Mouse (Mus musculus) embryonic fibroblast, embryonic 13.5 days (primary cell): ENCODE measurements around the gene Adra2a. TPM values are rescaled to one million over a fixed set of nuclear protein-coding genes. Genes with fewer than 3 reads are reported as not detected.

ENCODE experiments used
- H3K27ac ChIP-seq: 2 replicates; pipeline ENCODE4 v1.5.1; 2012; ENCODE audit warnings: low read length, control low read depth, inconsistent platforms; ENCODE audit not compliant: insufficient read depth
- H3K4me1 ChIP-seq: 2 replicates; pipeline ENCODE4 v1.6.1; 2011; ENCODE audit warnings: low read length; ENCODE audit not compliant: control insufficient read depth, insufficient read depth
- H3K4me3 ChIP-seq: 2 replicates; pipeline ENCODE4 v1.5.1; 2011; ENCODE audit warnings: mild to moderate bottlenecking, control low read depth, low read length; ENCODE audit not compliant: insufficient read depth
- CTCF ChIP-seq: IDR thresholded peaks from 2 replicates; pipeline ENCODE4 v1.5.1; 2011; ENCODE audit warnings: mild to moderate bottlenecking, control low read depth, low read length, moderate library complexity, borderline replicate concordance; ENCODE audit not compliant: insufficient read depth
- POLR2A ChIP-seq: IDR thresholded peaks from 2 replicates; pipeline ENCODE4 v1.6.1; 2011; ENCODE audit warnings: low read depth, mild to moderate bottlenecking, control low read depth, low read length, moderate library complexity
- polyA plus RNA-seq: library from polyadenylated mRNA; stranded (reverse); fragments of >200 nt; gene quantifications from 2 replicates; pipeline ENCODE4 v1.2.4, GENCODE M21; 2011; ENCODE audit warnings: low read depth; ENCODE audit not compliant: missing spikeins, insufficient read length

Gene Adra2a
- polyA plus RNA-seq, 1 experiment: 5.5 TPM

- Histone ChIP-seq H3K27ac (no peak overlapping the region), H3K4me1 (no peaks in the 10 kb centered on the region), H3K4me3 (no peak overlapping the region)
- TF ChIP-seq CTCF: no peak
- TF ChIP-seq POLR2A: no peak
These were observed 32.7 kb downstream of the Adra2a start for GRCm38 (mm10) chr19:54076362-54077349.

- TF ChIP-seq POLR2A (no peak), CTCF (no peak)
- H3K4me1 ChIP-seq: no peaks in the 10 kb centered on the region
- H3K27ac ChIP-seq: no peak overlapping the region
- no peak overlapping the region for H3K4me3 ChIP-seq
These were observed 37.4 kb downstream of the Adra2a start for GRCm38 (mm10) chr19:54081303-54081702.

GRCm38 (mm10) chr19:54081716-54082165 lies 37.8 kb downstream of the Adra2a start:
- H3K27ac ChIP-seq: no peak overlapping the region
- TF ChIP-seq CTCF: no peak
- TF ChIP-seq POLR2A: no peak
- no peaks in the 10 kb centered on the region for H3K4me1 ChIP-seq
- H3K4me3 ChIP-seq: no peak overlapping the region

GRCm38 (mm10) chr19:54087319-54087718 lies 43.4 kb downstream of the Adra2a start:
- Histone ChIP-seq H3K27ac (no peak overlapping the region), H3K4me1 (no peaks in the 10 kb centered on the region), H3K4me3 (no peak overlapping the region)
- no peak for TF ChIP-seq CTCF
- TF ChIP-seq POLR2A: no peak

GRCm38 (mm10) chr19:54093599-54093998 lies 49.6 kb downstream of the Adra2a start:
- Histone ChIP-seq H3K4me1 (no peaks in the 10 kb centered on the region), H3K4me3 (no peak overlapping the region), H3K27ac (no peak overlapping the region)
- TF ChIP-seq POLR2A: no peak
- TF ChIP-seq CTCF: no peak

- Histone ChIP-seq H3K4me3 (no peak overlapping the region), H3K27ac (no peak overlapping the region), H3K4me1 (no peaks in the 10 kb centered on the region)
- TF ChIP-seq CTCF (no peak), POLR2A (no peak)
These were observed 51.8 kb downstream of the Adra2a start for GRCm38 (mm10) chr19:54095716-54096115.

GRCm38 (mm10) chr19:54098367-54098766 lies 54.4 kb downstream of the Adra2a start:
- no peak overlapping the region for H3K4me3 ChIP-seq
- H3K27ac ChIP-seq: no peak overlapping the region
- no peaks in the 10 kb centered on the region for H3K4me1 ChIP-seq
- TF ChIP-seq POLR2A (no peak), CTCF (no peak)

Other genes with a start within 250 kb of the Adra2a start
- 40.4 and 41.4 TPM in 2 replicates for gene Pdcd4, start 151.9 kb upstream of the Adra2a start, polyA plus RNA-seq
- 89.7 and 99.6 TPM in 2 replicates for gene Shoc2, start 99.8 kb upstream of the Adra2a start, polyA plus RNA-seq
- 60.0 and 61.6 TPM in 2 replicates for gene Bbip1, start 99.5 kb upstream of the Adra2a start, polyA plus RNA-seq